Mouse (Mus musculus) midbrain, embryonic 14.5 days (tissue): ENCODE data around the gene Arhgef19. TPM values are rescaled to one million over a fixed set of nuclear protein-coding genes. Genes with fewer than 3 reads are reported as not detected.

Source experiments
- ATAC-seq: fragments of 200-750 bp; cut with Nextera tagmentation; 2 replicates; pipeline ENCODE4 v1.8.0; 2017; ENCODE audit warnings: moderate number of reproducible peaks, moderate library complexity; ENCODE audit not compliant: low FRiP score, low TSS enrichment
- DNase-seq: peaks from one replicate; pipeline ENCODE4 v3.0.0-alpha.2; 2015
- H3K27ac ChIP-seq: fragments of 300-500 bp; sonication (generic); replicated peaks from 2 replicates; pipeline ENCODE4 v1.5.1; 2014; ENCODE audit warnings: mild to moderate bottlenecking, low read depth, low read length, moderate library complexity
- H3K27me3 ChIP-seq: fragments of 300-500 bp; sonication (generic); 2 replicates; pipeline ENCODE4 v1.6.1; 2014; ENCODE audit warnings: low read length, control low read depth, mixed read lengths; ENCODE audit not compliant: control insufficient read depth, insufficient read depth
- H3K36me3 ChIP-seq: fragments of 300-500 bp; sonication (generic); 2 replicates; pipeline ENCODE4 v1.6.1; 2014; ENCODE audit warnings: low read length, control low read depth; ENCODE audit not compliant: control insufficient read depth, insufficient read depth
- H3K4me1 ChIP-seq: fragments of 300-500 bp; sonication (generic); 2 replicates; pipeline ENCODE4 v1.6.1; 2014; ENCODE audit warnings: mild to moderate bottlenecking, antibody characterized with exemption, low read length, control low read depth; ENCODE audit not compliant: control insufficient read depth, insufficient read depth
- H3K4me2 ChIP-seq: fragments of 300-500 bp; sonication (generic); 2 replicates; pipeline ENCODE4 v1.6.1; 2014; ENCODE audit warnings: mild to moderate bottlenecking, low read length, moderate library complexity
- H3K4me3 ChIP-seq: fragments of 300-500 bp; sonication (generic); replicated peaks from 2 replicates; pipeline ENCODE4 v1.5.1; 2014; ENCODE audit warnings: low read depth, low read length
- H3K9ac ChIP-seq: fragments of 300-500 bp; sonication (generic); replicated peaks from 2 replicates; pipeline ENCODE4 v1.6.1; 2014; ENCODE audit warnings: mild to moderate bottlenecking, low read length, moderate library complexity
- H3K9me3 ChIP-seq: fragments of 300-500 bp; sonication (generic); 2 replicates; pipeline ENCODE4 v1.6.1; 2016; ENCODE audit warnings: low read length, control low read depth, mixed read lengths; ENCODE audit not compliant: control insufficient read depth
- WGBS: fragments of 180-500 bp; shearing (Covaris S2); extraction: QIAGEN DNeasy Blood & Tissue Kit; methylation state at CpG from one replicate; pipeline ENCODE4 v1.1.7; 2014; 5-methylcytosine and 5-hydroxymethylcytosine counted together
- polyA plus RNA-seq: library from polyadenylated mRNA; unstranded; fragments of >200 nt; fragmentation: Nextera tagmentation; extraction: Ambion mirVana; gene quantifications from 2 replicates; pipeline ENCODE4 v1.2.1, GENCODE M21; 2014

Gene Arhgef19
- polyA plus RNA-seq = 0.84 and 0.89 TPM in 2 replicates

- 2% methylated on average over 31 of the region's 31 CpGs for WGBS
- peak within 1 kb of the TSS; percentile 59 for H3K4me2 ChIP-seq
- H3K27me3 ChIP-seq = peaks cover 44% of the 10 kb centered on the region
- peaks cover 16% of the 10 kb centered on the region for H3K4me1 ChIP-seq
- DNase-seq (peak; percentile 80), ATAC-seq (peak; percentile 86)
- H3K4me3 ChIP-seq = peak within 1 kb of the TSS; percentile 28
- H3K27ac ChIP-seq = no peak within 1 kb of the TSS
- H3K9me3 ChIP-seq = no peaks in the 10 kb centered on the region
- H3K36me3 ChIP-seq = no peaks in the 10 kb centered on the region
- peak within 1 kb of the TSS; percentile 17; the same call in 1 of the 2 replicates for H3K9ac ChIP-seq
Observed at GRCm38 (mm10) chr4:141239388-141240125, at the start of gene Arhgef19. Gene Arhgef19 (plus strand): TSS chr4:141239499.

- WGBS = 95% methylated on average over 7 of the region's 7 CpGs
- no peak overlapping the region for H3K27ac ChIP-seq
- no peaks in the 10 kb centered on the region for H3K4me1 ChIP-seq
- peaks cover 32% of the 10 kb centered on the region for H3K36me3 ChIP-seq
- H3K9ac ChIP-seq = no peak overlapping the region
- DNase-seq = no peak
- no peak for ATAC-seq
- H3K27me3 ChIP-seq = no peaks in the 10 kb centered on the region
- H3K9me3 ChIP-seq = no peaks in the 10 kb centered on the region
- H3K4me3 ChIP-seq = no peak overlapping the region
- no peak overlapping the region for H3K4me2 ChIP-seq
Observed at GRCm38 (mm10) chr4:141191294-141191693, 48.0 kb upstream of the Arhgef19 start.

- no peak overlapping the region for H3K4me2 ChIP-seq
- peaks cover 57% of the 10 kb centered on the region for H3K36me3 ChIP-seq
- DNase-seq (no peak), ATAC-seq (no peak)
- no peaks in the 10 kb centered on the region for H3K4me1 ChIP-seq
- 93% methylated on average over 6 of the region's 6 CpGs for WGBS
- no peaks in the 10 kb centered on the region for H3K9me3 ChIP-seq
- no peak overlapping the region for H3K9ac ChIP-seq
- H3K4me3 ChIP-seq = no peak overlapping the region
- H3K27ac ChIP-seq = no peak overlapping the region
- H3K27me3 ChIP-seq = no peaks in the 10 kb centered on the region
Observed at GRCm38 (mm10) chr4:141194553-141194952, 44.7 kb upstream of the Arhgef19 start.

- Histone ChIP-seq H3K36me3 (peaks cover 72% of the 10 kb centered on the region), H3K4me3 (no peak overlapping the region), H3K9ac (no peak overlapping the region), H3K4me1 (no peaks in the 10 kb centered on the region), H3K27me3 (no peaks in the 10 kb centered on the region), H3K9me3 (no peaks in the 10 kb centered on the region), H3K27ac (no peak overlapping the region), H3K4me2 (no peak overlapping the region)
- no peak for ATAC-seq
- no peak for DNase-seq
- 98% methylated on average over 13 of the region's 13 CpGs for WGBS
Observed at GRCm38 (mm10) chr4:141196981-141197685, 42.2 kb upstream of the Arhgef19 start.

DNA sequence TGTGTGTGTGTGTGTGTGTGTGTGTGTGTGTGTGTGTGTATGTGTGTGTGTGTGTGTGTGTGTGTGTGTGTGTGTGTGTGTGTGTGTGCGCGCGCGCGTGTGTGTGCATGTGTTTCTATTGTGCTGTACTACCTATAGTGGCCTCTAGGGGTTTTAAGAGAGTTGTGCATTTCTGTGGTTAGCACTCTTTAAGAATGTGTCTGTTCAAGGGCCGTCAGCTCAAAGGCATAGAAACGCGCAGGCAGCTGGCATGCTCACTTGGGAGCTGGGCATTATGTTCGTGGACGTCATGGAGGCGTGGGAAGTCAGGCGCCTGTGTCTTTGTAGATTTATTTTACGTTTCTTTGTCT lies 41.6 kb upstream of the Arhgef19 start:
- WGBS = 91% methylated on average over 13 of the region's 13 CpGs
- Histone ChIP-seq H3K9me3 (no peaks in the 10 kb centered on the region), H3K9ac (no peak overlapping the region), H3K36me3 (peaks cover 76% of the 10 kb centered on the region), H3K27me3 (no peaks in the 10 kb centered on the region), H3K4me1 (no peaks in the 10 kb centered on the region), H3K27ac (no peak overlapping the region), H3K4me2 (no peak overlapping the region), H3K4me3 (no peak overlapping the region)
- ATAC-seq = no peak
- no peak for DNase-seq

DNA sequence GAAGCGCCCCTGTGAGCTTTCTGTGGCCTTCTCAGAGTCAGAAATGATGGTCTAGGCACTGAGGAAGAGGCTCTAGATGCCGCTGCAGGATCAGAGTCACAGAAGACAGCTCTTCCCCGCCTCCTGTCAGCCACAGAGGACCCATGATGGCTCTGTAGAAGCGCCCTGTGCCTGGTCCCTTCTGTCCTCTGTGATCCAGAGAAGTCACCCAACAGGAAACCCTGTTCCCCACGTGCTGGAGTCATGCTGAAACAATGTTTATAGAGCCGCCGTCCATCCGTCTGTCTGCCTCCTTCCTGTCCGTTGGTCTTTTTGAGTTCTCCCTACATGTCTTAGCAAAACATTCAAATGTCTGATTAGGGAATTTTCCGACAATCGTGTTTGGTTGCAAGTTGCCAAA lies 38.4 kb upstream of the Arhgef19 start:
- Histone ChIP-seq H3K9ac (no peak overlapping the region), H3K27ac (no peak overlapping the region), H3K27me3 (no peaks in the 10 kb centered on the region), H3K4me1 (no peaks in the 10 kb centered on the region), H3K4me3 (no peak overlapping the region), H3K4me2 (no peak overlapping the region), H3K9me3 (no peaks in the 10 kb centered on the region), H3K36me3 (peaks cover 69% of the 10 kb centered on the region)
- DNase-seq = no peak
- WGBS = 88% methylated on average over 11 of the region's 11 CpGs
- ATAC-seq = no peak

- H3K9me3 ChIP-seq = no peaks in the 10 kb centered on the region
- ATAC-seq = no peak
- WGBS = 94% methylated on average over 6 of the region's 6 CpGs
- no peaks in the 10 kb centered on the region for H3K4me1 ChIP-seq
- no peak overlapping the region for H3K9ac ChIP-seq
- H3K4me2 ChIP-seq = no peak overlapping the region
- DNase-seq = no peak
- H3K27ac ChIP-seq = no peak overlapping the region
- no peak overlapping the region for H3K4me3 ChIP-seq
- no peaks in the 10 kb centered on the region for H3K27me3 ChIP-seq
- peaks cover 56% of the 10 kb centered on the region for H3K36me3 ChIP-seq
Observed at GRCm38 (mm10) chr4:141202192-141202591, 37.1 kb upstream of the Arhgef19 start.

- Histone ChIP-seq H3K27ac (no peak overlapping the region), H3K27me3 (no peaks in the 10 kb centered on the region), H3K9me3 (no peaks in the 10 kb centered on the region), H3K4me2 (no peak overlapping the region), H3K9ac (no peak overlapping the region), H3K4me3 (no peak overlapping the region), H3K36me3 (peaks cover 39% of the 10 kb centered on the region), H3K4me1 (no peaks in the 10 kb centered on the region)
- no peak for ATAC-seq
- DNase-seq = no peak
- 66% methylated on average over 4 of the region's 4 CpGs for WGBS
Observed at GRCm38 (mm10) chr4:141204580-141205061, 34.7 kb upstream of the Arhgef19 start.
